Mouse (Mus musculus): ENCODE measurements around the gene Wdr35.

Gene Wdr35

GRCm38 (mm10) chr12:9052075-9052829 lies 78.6 kb downstream of the Wdr35 start:
- DNase-seq (ENCODE audit: low spot score): peak; percentile 59

GRCm38 (mm10) chr12:9053345-9053744 lies 79.7 kb downstream of the Wdr35 start:
- no peak for DNase-seq (ENCODE audit: low spot score)

- no peak for DNase-seq (ENCODE audit: low spot score)
Measured at GRCm38 (mm10) chr12:9054012-9054411, 80.3 kb downstream of the Wdr35 start.

GRCm38 (mm10) chr12:9055269-9055668 lies 81.6 kb downstream of the Wdr35 start:
- no peak for DNase-seq (ENCODE audit: low spot score)

- no peak for DNase-seq (ENCODE audit: low spot score)
Measured at GRCm38 (mm10) chr12:9059502-9059901, 85.8 kb downstream of the Wdr35 start.

GRCm38 (mm10) chr12:9059965-9060364 lies 86.3 kb downstream of the Wdr35 start:
- DNase-seq (ENCODE audit: low spot score): no peak

- no peak for DNase-seq (ENCODE audit: low spot score)
Measured at GRCm38 (mm10) chr12:9063611-9064010, 89.9 kb downstream of the Wdr35 start.

- no peak for DNase-seq (ENCODE audit: low spot score)
Measured at GRCm38 (mm10) chr12:9071058-9071457, 97.4 kb downstream of the Wdr35 start.

GRCm38 (mm10) chr12:9071493-9071892 lies 97.8 kb downstream of the Wdr35 start:
- no peak for DNase-seq (ENCODE audit: low spot score)

- DNase-seq (ENCODE audit: low spot score): no peak
Measured at GRCm38 (mm10) chr12:9077554-9078125, 103.9 kb downstream of the Wdr35 start.

Data from T-cell, adult 2 months (primary cell).